Mouse (Mus musculus): ENCODE results near the gene Gid8.

DNA sequence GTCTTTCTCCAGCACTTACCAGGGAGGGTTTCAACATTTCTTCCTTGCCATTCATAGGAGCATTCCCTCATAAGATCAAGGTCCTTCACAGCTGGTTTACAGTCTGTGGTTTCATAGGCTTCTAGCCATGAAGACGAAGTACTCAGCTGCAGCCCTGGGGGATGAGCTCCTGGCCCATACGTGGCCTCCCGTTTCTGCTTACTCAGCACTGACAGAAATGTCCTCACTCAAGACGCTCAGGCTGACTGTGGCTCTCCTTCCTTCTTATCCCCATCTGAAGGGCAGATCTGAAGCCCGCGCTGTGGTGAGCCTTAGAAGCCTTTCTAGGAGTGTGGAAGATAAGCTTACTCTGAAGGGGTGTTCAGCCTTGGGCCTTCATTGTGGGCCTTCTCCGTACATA, 55.8 kb downstream of the Gid8 start:
- TF ChIP-seq CTCF (IDR thresholded peaks at IDR 0.05; ENCODE audit: low read depth) (no peak), EP300 (IDR thresholded peaks at IDR 0.05; ENCODE audit: low read depth) (no peak)
